Mouse (Mus musculus) WW6 (cell line): ENCODE results near the gene BC048507.
"Not testable (repeated sequence)": the region's sequence is repeated elsewhere in the genome, so short reads cannot be mapped to it uniquely, and the experiment has no call there.

Source experiments
- DNase-seq: peaks from one replicate; pipeline ENCODE4 v3.0.0-alpha.2; 2013; ENCODE audit warnings: low read depth, low spot score

The BC048507 gene

GRCm38 (mm10) chr13:67863026-67863425 is at the start of gene BC048507:
Gene BC048507, plus strand, starts transcription at chr13:67863326.
- no peak for DNase-seq

GRCm38 (mm10) chr13:67813710-67814660 is 49.1 kb upstream of the BC048507 start, which contains the start of gene Zfp273:
Gene Zfp273, plus strand, starts transcription at chr13:67813740.
- DNase-seq, result peak; percentile 69

DNA sequence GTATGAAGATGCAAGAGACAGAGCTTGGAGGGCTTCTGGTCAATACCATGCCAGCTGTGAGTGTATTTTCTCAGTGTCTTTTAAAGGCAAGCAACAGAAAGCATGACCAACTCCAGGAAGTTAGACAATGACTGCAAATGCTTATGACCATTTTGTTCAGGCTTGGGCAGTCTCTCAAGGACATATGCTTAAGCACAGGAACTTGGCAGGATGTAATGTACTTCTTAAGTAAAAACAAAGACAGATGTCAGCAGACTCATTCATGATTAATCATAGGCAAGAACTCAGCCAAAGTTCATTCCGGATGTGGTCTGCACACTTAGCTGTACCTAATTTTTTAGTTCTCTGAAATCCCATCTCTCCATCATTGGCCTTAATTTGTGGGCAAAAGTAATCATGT is 44.5 kb upstream of the BC048507 start:
- no peak for DNase-seq

DNA sequence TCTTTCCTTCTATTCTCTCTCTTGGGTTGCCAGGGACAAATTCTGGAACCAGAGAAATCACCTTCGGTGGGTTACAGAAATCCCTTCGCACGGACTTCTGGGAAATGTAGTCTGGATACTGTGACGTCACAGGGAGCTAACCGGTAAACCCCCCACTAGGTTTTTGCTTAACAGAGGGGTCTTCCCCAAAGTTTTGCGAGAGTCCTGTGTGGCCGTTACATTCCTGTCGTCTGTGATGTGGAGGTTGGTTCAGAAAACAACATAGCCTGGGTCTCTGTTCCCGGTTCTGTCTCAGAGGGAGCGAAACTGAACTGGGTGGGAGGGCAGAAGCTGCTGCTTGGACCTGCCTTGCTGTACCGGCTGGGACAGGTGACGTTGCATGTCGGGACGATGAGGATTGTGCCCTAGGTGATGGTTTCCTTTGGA is 32.2 kb upstream of the BC048507 start, which contains the start of gene Gm10037:
TSS of gene Gm10037 (plus strand) at position 196 of the 426 bp plus-strand sequence.
- no peak for DNase-seq

DNA sequence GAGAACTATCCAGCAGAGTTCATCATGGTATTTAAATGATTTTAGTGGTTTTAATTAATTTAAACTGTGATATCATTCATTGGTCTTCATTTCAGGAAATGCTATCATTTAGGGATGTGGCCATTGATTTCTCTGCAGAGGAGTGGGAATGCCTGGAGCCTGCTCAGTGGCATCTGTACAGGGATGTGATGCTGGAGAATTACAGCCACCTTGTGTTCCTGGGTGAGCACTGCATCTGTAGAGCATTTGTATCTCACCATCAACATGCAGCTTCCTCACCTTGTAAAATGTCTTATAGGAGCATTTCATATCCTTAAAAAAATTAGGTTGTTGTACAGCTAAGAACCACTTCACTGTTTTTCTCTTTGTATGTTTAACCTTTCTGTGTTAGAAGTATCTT is 30.0 kb upstream of the BC048507 start:
- not testable (repeated sequence) for DNase-seq

- no peak for DNase-seq
Measured at GRCm38 (mm10) chr13:67843775-67844118, 19.4 kb upstream of the BC048507 start.

- peak; percentile 74 for DNase-seq
Measured at GRCm38 (mm10) chr13:67844119-67844852, 18.8 kb upstream of the BC048507 start.

DNA sequence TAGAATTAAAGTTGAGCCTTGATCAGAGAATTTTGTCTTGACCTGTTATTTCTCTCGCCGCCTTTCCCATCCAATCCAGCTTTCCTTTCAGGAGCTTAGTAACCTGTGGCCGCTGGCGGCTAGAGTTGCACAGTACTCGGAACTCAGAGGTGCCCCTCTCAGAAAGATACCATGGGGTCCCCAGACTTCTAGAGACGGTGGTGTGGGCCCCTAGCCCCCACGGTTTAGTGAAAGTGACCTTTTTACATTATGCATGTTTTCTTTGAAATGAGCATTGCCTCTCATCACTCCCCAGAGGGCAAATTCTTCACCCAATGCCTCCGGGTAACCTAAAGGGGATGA is 18.3 kb upstream of the BC048507 start:
- DNase-seq, result no peak

DNA sequence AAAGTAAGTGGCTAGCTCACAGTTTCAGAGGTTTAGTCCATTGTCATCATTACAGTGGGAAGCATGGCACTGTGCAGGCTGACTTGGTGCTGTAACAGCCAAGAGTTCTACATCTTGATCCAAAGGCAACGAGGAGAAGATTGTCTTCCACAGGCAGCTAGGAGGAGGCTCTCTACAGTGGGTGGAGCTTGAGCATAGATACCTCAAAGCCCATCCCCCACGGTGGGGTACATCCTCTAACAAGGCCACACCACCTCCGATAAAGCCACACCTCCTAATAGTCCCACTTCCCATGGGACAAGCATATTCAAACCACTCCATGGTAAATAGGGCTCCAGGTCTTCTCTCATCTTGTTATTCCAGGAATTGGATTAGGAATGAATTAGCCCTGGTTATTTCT is 12.8 kb upstream of the BC048507 start:
- no peak for DNase-seq

DNA sequence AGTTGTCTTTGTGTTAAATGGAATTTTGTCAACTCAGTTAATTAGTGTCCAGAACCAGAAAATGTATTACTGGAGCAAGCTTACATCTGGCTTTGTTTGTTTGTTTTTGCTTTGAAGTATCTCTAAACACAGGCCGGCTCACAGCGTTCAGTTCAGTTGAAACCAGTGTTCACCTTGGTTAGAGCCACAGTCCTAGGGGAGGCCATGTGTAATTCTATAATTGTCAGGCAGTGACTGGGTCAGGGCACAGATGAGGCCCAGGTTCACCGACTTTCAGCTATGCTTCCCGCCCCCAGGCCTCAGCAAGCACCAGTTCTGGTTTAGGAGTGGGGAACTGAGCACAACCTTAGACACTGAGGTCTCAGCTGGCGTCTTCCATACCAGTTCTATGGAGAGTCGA is 10.0 kb upstream of the BC048507 start:
- DNase-seq, result no peak

DNA sequence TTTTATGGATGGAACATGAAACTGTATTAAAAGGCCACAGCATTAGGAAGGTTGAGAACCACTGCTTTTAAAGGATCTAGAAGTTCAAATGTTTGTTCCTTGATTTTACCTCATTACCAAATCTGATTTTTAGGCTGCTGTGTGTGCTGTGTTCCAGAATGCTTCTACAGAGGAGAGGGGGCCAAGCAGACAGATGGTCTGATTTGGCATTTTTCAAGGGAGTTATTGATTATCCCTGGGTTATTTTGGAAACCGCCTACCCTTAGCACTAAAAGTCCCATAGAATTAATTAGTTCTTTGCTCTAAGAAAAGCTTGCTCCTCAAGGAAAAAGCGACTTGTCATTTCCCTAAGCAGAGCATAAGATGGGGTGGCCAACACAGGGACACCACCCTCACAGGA is 9.1 kb upstream of the BC048507 start:
- no peak for DNase-seq

- DNase-seq, result no peak
Measured at GRCm38 (mm10) chr13:67857317-67857716, 5.8 kb upstream of the BC048507 start.

- no peak for DNase-seq
Measured at GRCm38 (mm10) chr13:67862508-67862907, 618 bp upstream of the BC048507 start.

- no peak for DNase-seq
Measured at GRCm38 (mm10) chr13:67864764-67865350, 1.7 kb downstream of the BC048507 start.

DNA sequence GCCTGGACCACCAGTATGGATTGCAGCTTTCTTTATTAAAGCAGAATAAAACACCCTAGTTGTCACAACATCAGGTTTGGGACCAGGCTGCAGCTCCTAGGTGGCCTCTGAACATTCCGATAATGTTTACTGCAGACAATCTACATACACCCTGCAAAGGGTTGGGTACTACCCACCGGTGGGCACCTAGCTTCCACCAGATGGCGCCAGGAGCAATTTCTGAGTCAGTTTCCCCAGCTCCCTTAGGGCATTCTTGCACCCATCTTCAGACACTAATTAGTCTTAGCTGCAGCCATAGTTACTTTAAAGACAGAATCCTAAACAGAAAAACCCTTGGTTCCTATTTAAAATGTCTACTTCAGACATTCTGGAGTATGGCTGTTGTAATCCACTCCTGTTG is 4.8 kb downstream of the BC048507 start:
- DNase-seq, result no peak

GRCm38 (mm10) chr13:67876049-67876698 is 13.0 kb downstream of the BC048507 start:
- not testable (repeated sequence) for DNase-seq

DNA sequence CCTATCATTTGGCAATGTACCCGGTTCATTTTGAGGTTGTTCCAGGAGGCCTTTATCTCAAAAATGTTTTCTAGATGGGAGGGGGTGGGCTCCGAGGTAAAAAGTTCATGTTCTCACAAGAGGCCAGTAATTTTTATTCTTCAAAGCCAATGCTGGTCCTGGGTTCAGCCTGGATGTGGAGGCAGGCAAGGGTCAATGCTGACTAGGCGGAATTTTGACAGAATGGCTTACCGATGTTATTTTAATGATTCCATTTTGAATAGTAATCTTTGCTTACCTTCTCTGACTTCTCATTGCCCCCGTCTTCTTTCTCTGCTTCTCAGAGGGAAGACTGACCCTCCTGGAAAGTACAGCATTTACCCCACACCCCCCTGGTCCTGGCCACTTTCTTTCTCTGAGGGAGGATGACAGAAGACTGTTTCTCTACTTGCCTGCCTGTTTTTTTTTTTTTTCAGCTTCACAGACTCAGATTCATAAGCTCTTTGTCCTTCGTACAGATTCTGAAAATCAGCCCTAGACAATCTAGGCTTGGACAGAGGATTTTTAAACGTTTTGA is 13.7 kb downstream of the BC048507 start:
- no peak for DNase-seq

GRCm38 (mm10) chr13:67883966-67884365 is 20.8 kb downstream of the BC048507 start:
- DNase-seq, result no peak

- peak; percentile 18 for DNase-seq
Measured at GRCm38 (mm10) chr13:67909759-67910158, 46.6 kb downstream of the BC048507 start.
